Mouse (Mus musculus) heart, embryonic 13.5 days (tissue): Measurements from ENCODE around the gene Rps25. TPM values are rescaled to one million over a fixed set of nuclear protein-coding genes. Genes with fewer than 3 reads are reported as not detected.

Source experiments
- microRNA-seq: library from miRNA; unstranded; fragments of <30 nt; microRNA quantifications from one replicate; pipeline ENCODE4, GENCODE M21; 2016
- polyA plus RNA-seq: library from polyadenylated mRNA; unstranded; fragments of >200 nt; fragmentation: Nextera tagmentation; extraction: Ambion mirVana; gene quantifications from 2 replicates; pipeline ENCODE4 v1.2.1, GENCODE M21; 2015

The Rps25 gene
- polyA plus RNA-seq, 1 experiment from 2014 or later: 1,048 TPM

Small RNA genes within 50 kb of the gene (microRNA-seq; reads per million reads assigned to microRNA genes)
- gene Mir7085: not detected

Other genes with a start within 250 kb of the Rps25 start
- gene Cbl, start 173.1 kb upstream of the Rps25 start, polyA plus RNA-seq: 10.4 and 11.9 TPM in 2 replicates
- gene Ccdc153, start 166.5 kb upstream of the Rps25 start, polyA plus RNA-seq: not detected in 2 replicates
- gene Pdzd3, start 155.7 kb upstream of the Rps25 start, polyA plus RNA-seq: 0.12 TPM in 1 of 2 replicates, not detected in the other
- 5.6 and 5.9 TPM in 2 replicates for gene Nlrx1, start 138.5 kb upstream of the Rps25 start, polyA plus RNA-seq
- 2.1 and 3.5 TPM in 2 replicates for gene Abcg4, start 118.5 kb upstream of the Rps25 start, polyA plus RNA-seq
- gene Hinfp, start 101.5 kb upstream of the Rps25 start, polyA plus RNA-seq: 14.9 and 16.0 TPM in 2 replicates
- 7.1 TPM in 2 replicates for gene C2cd2l, start 86.9 kb upstream of the Rps25 start, polyA plus RNA-seq
- 33.4 and 34.4 TPM in 2 replicates for gene Dpagt1, start 81.1 kb upstream of the Rps25 start, polyA plus RNA-seq
- 196 and 199 TPM in 2 replicates for gene H2afx, start 72.4 kb upstream of the Rps25 start, polyA plus RNA-seq
- gene Hmbs, start 62.9 kb upstream of the Rps25 start, polyA plus RNA-seq: 135 and 149 TPM in 2 replicates
- gene Vps11, start 45.5 kb upstream of the Rps25 start, polyA plus RNA-seq: 20.0 and 21.1 TPM in 2 replicates
- 16.0 and 17.5 TPM in 2 replicates for gene Hyou1, start 27.6 kb upstream of the Rps25 start, polyA plus RNA-seq
- 31.4 and 36.4 TPM in 2 replicates for gene Slc37a4, start 10.3 kb upstream of the Rps25 start, polyA plus RNA-seq
- 78.9 and 89.7 TPM in 2 replicates for gene Trappc4, start 461 bp downstream of the Rps25 start, polyA plus RNA-seq
- 19.6 and 21.4 TPM in 2 replicates for gene Ccdc84, start 11.4 kb downstream of the Rps25 start, polyA plus RNA-seq
- gene Foxr1, start 34.0 kb downstream of the Rps25 start, polyA plus RNA-seq: not detected in 2 replicates
- not detected in 2 replicates for gene Upk2, start 47.8 kb downstream of the Rps25 start, polyA plus RNA-seq
- gene Bcl9l, start 75.7 kb downstream of the Rps25 start, polyA plus RNA-seq: 7.3 and 9.4 TPM in 2 replicates
- gene Cxcr5, start 154.7 kb downstream of the Rps25 start, polyA plus RNA-seq: not detected in 2 replicates
- gene Ddx6, start 197.8 kb downstream of the Rps25 start, polyA plus RNA-seq: 9.8 and 11.0 TPM in 2 replicates